Mouse (Mus musculus): ENCODE measurements around the gene Fsd1. TPM values are rescaled to one million over a fixed set of nuclear protein-coding genes. Genes with fewer than 3 reads are reported as not detected.

The Fsd1 gene
- polyA plus RNA-seq, 1 experiment: 1.3 TPM

DNA sequence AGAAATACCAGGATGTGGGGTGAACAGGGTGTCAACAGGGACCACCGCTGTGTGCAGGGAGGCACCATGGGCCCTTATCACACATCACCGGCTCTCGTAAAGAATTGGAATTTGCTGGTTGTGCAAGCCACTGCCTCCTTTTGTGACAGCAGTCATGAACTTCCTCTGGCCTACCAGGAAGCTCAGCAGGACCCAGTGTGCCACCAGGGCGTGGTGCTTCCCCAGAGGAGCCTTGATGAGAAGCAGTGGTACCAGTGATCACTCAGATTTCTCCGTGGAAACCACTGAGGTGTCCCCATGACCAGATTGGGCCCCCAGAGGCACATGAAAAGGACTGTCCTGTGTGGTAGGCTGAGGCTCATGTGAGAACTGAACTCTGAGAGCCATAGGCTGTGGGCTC lies 37.1 kb downstream of the Fsd1 start:
- WGBS: 43% methylated on average over 5 of the region's 5 CpGs
- DNase-seq (ENCODE audit: low read depth, low spot score): no peak

DNA sequence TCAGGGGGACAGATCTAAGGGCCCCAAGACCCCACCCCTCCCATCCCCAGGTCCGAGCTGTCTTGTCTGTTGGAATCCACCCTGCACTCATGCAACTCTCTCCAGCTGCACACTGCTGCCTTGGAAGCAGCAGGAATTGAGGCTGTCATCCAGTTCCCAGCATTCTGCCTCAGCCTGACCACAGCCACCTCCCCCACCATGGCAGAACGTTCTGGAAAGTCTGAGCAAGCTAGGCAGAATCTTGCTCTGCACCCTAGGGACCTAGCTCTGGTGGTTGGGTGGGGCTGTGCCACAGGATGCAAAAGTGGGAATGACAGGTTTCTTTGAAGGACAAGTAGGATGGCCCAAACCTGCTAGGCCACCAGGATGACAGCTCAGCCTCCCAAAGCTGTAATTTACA lies 38.2 kb downstream of the Fsd1 start:
- 46% methylated on average over 2 of the region's 2 CpGs for whole genome bisulfite sequencing
- DNase-seq (ENCODE audit: low read depth, low spot score): no peak

DNA sequence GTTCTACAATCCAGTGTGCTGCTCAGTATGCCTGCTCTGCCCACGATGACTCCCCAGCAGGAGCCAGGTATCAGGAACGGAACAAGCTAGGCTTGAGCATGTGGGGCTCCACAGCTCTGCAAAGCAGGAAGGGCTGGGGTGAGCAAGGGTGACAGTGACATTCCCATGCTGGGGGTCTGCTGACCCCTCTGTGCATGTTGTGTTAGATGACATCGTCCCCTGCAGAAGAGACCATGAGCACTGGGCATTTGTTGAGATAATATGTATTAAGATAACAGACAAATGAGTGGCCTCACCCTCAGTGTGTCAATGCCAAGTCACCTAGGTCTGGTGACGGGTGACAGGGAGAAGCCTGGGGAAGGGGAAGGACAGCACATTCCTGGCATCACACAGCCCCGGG lies 38.6 kb downstream of the Fsd1 start:
- no peak for DNase-seq (ENCODE audit: low read depth, low spot score)
- WGBS: 72% methylated on average over 5 of the region's 5 CpGs

DNA sequence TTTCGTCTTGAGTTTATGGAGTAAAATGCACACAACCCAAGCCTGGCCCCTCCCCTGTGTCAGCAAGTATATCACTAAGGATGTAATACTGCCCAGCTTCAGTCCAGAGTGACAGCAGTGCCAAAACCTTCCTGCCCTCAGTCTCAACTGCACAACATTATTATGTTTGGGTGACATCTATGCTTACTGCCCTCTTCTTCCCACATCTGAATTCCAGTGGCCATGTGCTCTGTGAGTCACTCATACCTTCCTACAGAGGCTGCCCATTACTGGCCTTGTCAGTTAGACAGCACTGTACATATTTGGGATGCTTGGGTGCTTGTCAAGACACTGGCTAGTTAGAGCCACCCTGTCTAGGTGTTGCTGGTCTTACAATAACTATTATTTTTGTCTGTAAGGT lies 40.0 kb downstream of the Fsd1 start:
- 52% methylated on average over 1 of the region's 1 CpGs for WGBS
- DNase-seq (ENCODE audit: low read depth, low spot score): no peak

DNA sequence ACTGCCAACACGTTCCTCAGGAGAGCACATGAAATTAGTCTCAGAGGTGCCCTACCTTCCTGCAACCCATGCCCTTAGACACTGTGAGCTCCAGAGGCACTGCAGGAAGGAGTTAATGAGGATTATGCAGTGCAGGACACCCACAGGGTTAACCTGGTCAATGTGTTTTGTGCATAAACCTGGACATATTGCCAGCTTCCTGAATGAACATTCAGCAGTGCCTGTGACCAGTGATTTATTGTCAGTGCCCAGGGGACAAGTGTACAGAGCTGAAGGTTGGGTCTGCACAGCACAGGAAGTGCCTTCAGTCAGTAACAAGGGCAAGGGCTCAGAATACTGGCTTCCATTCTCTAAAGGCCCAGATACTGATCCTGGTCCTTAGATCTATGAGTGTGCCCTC lies 40.6 kb downstream of the Fsd1 start:
- 46% methylated on average over 1 of the region's 1 CpGs for WGBS
- DNase-seq (ENCODE audit: low read depth, low spot score): no peak

DNA sequence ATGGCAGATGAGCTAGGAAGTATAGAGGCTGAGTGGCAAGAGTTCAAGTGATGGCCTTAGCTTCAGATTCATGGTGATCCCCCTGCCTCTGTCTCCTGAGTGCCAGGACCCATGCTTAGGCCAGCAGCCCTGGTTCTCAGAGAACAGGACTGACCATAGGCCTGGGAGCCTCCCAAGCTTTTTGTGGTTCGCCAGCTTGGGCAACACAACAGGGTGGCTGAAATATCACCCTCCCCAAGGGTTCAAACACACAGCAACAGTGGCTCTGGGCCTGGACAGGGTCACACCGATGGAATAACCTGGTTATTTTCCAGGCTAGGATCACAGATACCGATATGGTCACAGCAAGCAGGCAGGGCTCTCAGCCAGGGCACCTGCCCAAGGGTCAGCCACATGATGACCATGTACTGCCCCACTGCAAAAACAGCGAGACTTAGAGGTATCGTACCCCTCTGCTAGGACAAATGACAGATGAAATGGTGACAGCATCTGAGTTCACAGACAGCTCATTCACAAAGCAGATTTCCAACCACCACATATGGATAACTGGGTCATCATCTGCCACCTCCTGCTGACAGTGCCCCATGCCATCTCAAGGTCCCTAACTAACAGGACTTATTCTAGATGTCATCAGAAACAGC lies 41.6 kb downstream of the Fsd1 start:
- DNase-seq (ENCODE audit: low read depth, low spot score): no peak
- WGBS: 83% methylated on average over 5 of the region's 5 CpGs

DNA sequence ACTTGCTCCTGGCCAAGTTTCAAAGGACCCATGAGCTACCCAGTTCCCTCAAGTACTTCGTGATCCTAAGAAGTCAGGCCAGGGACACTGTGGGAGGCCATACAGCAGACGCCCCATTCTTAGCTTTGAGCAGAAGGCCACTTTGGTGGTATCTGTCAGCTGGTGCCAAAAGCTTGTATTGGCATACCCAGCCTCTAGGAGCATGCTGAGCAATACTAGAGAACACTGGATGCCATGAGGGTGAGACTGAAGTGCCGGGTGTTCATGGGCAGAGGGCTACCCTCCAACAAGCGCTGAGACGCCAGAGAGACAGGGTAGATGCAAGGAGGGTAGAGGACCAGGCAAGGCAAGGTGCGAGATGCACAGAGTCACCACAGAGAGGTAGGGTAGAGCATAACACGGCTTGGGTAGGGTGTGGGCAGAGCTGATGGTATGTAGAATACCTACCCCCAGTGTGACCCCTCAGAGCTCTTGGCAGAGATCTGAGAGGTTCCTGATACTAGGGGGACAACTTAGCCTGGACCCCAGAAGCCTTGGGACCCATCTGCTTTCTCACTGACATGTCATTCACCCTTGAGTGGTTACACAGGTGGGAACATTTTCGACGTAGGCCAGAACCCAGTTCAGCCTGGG lies 44.0 kb downstream of the Fsd1 start:
- no peak for DNase-seq (ENCODE audit: low read depth, low spot score)
- 89% methylated on average over 9 of the region's 9 CpGs for WGBS

DNA sequence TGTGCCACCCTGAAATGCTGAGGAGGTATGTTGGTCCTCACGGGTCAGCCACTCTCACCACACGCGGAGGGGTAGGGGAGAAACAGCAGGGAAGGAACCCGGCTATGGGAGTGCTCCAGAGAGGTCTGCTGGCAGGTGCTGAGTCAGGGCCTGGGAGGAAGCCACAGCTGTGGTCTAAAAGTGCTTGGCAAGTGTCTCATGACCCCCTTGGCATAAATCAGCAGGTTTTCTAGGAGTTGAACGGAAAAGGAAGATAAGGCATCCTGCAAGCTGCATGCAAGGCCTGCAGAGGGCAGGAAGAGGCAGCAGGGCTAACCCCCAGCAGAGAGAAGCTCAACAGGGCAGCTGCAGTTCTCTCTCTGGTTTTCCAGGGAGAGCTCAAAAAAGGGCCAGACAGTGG lies 44.6 kb downstream of the Fsd1 start:
- no peak for DNase-seq (ENCODE audit: low read depth, low spot score)
- 59% methylated on average over 5 of the region's 5 CpGs for WGBS

DNA sequence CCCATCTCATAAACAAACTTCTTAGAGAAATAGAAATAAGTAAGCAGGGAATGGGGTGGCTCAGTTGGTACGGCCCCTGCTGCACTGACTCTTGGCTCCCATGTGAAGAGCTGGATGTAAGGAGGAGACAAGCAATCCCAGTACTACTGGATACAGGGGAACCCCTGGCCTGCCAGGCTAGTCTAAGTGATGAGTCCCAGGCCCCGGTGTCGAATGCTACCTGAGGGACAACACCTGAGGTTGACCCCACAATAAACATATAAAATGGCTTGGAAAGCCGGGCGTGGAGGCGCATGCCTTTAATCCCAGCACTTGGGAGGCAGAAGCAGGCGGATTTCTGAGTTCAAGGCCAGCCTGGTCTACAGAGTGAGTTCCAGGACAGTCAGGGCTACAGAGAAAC lies 45.1 kb downstream of the Fsd1 start:
- DNase-seq (ENCODE audit: low read depth, low spot score): no peak
- 77% methylated on average over 7 of the region's 7 CpGs for WGBS

DNA sequence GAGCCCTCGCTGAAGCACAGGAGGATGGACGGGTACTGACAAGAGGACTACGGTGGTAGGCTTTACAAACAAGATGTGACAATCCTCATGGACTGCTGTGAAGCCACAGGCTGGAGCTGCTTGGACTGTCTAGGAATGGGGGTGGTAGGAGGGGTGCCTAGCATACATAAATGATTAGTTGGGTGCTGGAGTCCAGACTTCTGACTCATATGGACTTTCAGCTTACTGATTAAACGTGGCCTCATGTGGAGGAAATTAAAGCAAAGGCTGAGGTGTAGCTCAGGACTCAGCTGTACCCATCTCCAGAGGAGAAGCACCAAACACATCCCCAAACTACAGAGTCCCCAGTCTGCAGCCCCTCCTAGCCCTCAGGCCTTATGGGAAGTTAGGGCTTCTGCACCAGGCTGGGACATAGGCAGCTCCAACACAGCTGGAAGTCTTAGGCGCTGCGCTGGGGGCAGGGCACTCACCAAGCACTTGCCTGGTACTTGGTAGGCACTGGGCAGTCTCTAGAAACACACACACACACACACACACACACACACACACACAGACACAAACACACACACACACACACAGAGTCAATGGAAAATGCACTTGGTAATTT lies 45.9 kb downstream of the Fsd1 start:
- no peak for DNase-seq (ENCODE audit: low read depth, low spot score)
- WGBS: 61% methylated on average over 6 of the region's 6 CpGs

DNA sequence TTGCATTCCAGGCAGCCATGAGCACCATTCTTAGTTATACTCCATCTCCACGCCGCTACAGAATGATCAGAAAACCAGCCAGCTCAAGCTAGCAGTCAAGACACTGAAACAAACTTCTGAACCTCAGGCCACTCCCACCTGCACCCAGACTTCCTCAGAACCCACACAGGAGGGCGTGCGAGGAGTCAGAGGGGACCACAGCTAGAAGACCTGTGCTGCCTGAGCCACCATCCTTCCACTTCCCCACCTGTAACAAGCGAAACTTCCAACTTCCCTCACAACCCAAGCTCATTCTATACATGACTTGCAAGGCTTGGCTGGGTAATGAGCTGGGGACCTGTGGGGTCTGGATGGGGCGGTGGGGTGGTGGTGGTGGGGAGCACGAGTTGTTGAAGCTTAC lies 46.5 kb downstream of the Fsd1 start:
- 61% methylated on average over 7 of the region's 7 CpGs for WGBS
- DNase-seq (ENCODE audit: low read depth, low spot score): no peak

DNA sequence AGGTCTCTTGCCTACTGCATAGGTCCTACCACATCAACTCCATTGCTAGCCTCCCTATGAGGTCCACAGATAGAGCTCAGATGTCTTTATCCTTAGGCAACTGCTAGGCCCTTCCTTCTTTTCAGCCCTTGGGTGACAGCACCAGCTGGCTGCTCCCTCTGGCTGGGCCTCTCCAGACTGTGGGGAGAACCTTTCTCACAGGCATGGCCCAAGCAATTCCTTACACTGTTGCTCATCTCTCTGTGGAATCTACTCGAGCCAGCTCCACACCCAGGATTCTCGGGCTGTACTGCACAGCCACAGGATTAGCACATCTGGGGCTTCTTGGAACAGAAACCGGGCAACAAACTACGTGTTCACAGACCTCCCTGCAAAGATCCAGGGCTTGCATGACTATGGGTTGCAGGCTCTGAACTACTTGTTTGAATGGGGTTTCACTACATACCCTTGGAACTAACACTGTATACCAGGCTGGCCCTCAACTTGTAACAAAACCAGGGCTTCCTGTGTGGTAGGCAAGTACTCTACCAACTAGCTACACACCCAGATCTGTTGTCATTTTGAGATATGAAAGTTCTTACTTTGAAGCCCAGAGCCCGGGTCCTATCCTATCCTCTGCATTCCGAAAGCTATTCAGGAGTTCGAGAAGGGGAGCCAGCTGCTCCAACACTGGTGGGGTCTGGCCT lies 47.9 kb downstream of the Fsd1 start:
- DNase-seq (ENCODE audit: low read depth, low spot score): no peak
- WGBS: 67% methylated on average over 7 of the region's 7 CpGs

DNA sequence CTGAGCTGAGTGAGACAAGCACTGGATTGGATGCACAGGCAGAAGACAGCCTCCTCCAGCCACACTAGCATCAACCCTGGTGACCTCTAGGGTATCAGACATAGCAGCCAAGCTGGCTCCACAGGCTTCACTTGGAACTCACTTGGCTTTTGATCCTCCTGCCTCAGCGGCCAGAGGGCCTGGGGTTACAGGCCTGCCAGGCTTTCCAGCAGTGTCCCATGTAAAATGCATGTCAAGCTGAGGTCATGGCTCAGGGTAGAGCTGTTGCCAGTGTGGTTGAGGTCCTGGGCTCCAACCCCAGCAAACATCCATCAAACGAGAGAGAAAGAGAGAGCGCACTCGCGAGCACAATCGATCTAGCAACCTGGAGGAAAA lies 48.4 kb downstream of the Fsd1 start:
- WGBS: 76% methylated on average over 6 of the region's 6 CpGs
- DNase-seq (ENCODE audit: low read depth, low spot score): no peak

DNA sequence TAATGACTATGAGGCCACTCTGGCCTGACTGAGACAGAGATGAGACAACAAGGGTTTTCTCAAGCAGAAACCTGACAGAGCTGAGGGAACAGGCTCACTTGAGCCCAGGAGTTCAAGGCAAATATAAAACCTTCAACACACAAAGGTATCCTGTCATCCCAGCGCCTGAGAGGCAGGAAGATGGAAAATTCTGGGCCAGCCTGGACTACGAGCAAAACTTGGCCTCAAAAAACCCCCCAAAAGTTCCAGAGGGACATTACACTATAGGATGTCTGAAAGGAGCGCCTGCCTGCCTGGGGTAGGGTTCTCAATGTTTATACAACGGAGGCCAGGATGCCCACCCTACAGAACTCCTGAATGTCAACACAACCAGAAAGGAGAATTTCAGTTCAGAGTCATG lies 48.9 kb downstream of the Fsd1 start:
- 58% methylated on average over 4 of the region's 4 CpGs for WGBS
- DNase-seq (ENCODE audit: low read depth, low spot score): no peak

DNA sequence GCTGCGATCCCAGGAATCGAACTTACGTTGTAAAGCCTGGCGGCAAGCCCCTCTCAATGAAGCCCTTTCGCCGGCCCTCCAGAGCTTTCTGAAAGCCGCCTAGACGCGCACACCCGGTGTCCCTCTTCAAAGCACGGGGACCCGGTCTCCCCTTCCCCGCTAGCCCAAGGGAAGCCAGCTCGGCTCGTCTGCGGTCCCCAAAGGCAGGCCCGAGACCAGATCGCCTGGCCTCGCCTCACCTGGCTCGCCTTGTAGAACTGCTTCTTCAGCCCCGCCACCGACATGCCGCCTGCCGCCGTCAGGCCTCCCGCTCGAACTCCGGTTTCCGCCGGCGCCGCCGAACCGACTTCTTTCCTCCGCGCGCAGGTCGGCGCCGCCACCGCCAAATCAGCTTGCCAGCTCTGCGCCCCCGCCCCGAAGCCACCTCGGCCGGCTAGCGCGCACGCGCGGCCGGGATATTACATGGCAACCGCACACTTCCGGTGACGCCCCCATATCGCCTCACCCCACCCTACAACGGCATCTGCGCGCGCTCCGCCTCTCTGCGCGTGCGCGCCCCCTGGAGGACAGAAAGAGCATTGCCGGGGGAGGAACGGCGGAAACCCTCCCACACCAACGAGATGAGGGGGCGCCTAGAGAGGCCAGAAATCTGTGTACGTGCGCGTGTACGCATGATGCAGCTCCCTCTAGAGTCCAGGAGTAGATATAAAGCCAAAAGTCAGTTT lies 50.0 kb downstream of the Fsd1 start, which contains the start of gene Sh3gl1:
Sh3gl1 (minus strand) TSS at position 460 of the 725 bp plus-strand sequence.
- WGBS: under 1% methylated on average over 74 of the region's 74 CpGs
- DNase-seq (ENCODE audit: low read depth, low spot score): peak; percentile 80

DNA sequence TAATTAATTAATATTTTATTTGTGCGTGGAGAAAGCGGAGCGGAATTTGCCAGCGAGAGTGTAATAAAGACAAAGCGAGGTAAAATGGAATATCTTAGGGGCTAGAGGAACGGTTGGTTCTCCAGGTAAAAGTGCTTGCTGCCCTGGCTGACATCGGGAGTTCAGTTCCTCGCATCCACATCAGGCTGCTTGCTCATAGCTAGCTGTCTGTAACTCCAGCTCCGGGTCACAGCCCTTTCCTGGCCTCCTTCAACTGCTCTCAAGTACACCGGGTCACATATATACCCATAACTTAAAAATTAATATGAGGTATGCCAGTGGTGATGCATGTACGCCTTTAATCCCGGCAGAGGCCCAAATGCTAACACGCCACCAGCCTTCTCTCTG lies 50.6 kb downstream of the Fsd1 start:
- WGBS: 31% methylated on average over 13 of the region's 13 CpGs
- no peak for DNase-seq (ENCODE audit: low read depth, low spot score)

DNA sequence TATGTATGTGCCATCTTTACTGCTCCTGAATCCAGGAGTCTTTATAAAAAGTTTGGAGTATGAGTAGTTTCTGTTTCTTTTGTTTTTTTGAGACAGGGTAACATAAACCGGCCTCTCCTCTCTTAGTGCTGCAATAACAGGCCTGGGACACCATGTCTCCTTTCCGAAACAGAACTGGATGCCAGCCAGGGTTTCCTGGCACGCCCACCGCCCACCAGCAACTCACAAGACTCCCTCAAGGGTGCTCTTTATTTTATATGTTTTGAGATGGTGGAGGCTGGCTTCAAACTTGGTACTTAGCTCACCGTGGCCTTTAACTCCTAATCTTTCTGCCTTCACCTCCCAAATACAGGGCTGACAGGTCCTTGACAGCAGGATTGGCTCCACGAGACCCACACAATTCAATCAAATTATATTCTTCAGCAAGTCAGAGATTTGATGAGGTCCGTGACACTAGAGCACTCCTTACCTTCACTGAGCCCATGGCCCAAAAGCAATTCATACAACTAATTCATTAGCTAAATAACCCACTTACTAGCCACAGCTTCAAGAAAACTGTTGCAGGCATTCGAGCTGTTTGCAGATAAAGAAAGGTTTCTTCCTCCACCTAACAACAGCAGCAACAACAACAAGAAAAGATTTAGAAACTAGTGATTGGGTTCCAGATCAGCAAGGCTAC lies 52.4 kb downstream of the Fsd1 start:
- 70% methylated on average over 8 of the region's 8 CpGs for WGBS
- no peak for DNase-seq (ENCODE audit: low read depth, low spot score)

DNA sequence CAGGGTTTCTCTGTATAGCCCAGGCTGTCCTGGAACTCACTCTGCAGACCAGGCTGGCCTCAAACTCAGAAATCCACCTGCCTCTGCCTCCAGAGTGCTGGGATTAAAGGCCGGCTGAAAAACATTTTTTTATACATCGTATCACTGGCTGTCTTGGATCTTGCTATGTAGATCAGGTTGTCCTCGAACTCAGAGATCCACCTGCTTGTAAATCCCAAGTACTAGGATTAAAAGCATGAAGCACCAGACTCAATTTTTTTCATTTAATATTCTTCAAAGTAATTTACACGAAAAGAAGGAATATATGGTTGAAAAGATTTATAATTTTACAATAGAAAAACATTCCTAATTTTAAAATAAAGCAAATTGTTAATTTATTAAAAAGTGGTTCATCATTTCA lies 53.0 kb downstream of the Fsd1 start:
- WGBS: 61% methylated on average over 4 of the region's 4 CpGs

DNA sequence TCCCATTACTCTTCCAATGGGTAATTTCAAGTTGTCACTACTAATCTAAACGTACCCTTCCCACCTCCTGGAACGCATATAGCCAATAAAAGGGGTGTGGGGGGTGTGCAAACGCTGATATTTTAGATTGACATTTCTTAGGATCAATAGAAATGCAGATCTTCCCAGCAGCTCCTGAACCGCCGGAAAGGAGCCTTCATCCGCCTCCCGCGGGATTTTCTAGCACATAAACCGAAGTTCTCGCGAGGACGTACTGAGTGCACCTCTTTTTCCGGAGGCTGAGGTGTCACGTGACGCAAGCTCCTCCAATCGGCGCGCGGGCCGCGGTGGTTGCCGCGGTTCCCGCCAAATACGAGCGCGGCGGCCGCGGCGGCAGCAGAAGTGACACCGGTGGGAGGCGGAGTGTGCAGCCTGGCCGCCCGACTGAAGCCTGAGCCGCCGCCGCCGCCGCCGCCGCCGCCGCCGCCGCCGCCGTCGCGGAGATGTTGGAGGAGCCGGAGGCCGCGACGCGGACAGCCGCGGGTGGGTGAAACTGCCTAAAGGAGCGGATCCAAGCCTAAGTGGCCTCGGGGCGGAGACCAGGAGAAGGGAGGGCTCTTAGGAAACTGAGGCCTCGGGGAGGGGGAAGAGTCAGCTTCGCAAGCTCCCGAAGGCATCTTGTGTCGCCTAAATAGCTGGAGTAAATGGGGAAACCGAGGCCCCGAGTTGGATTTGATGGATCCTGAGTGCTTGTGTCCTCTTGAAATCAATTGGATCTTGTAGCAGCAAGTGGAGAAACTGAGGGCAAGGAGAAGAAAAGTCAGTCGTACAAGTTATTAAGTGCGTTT lies 53.9 kb downstream of the Fsd1 start, which contains the start of gene Chaf1a:
Chaf1a (plus strand) TSS at position 410 of the 827 bp plus-strand sequence.
- WGBS: under 1% methylated on average over 68 of the region's 68 CpGs
- peak; percentile 96 for DNase-seq (ENCODE audit: low read depth, low spot score)

More for the DNA sequence above, 53.0 kb downstream of the Fsd1 start:
- no peak for DNase-seq (ENCODE audit: low read depth, low spot score)

Data from large intestine, adult 2 months (tissue).